ENCODE assay signal across 28 mouse cellular contexts in genomic region chr2:170195542-170196089, GRCm38 (mm10). TPM values are rescaled to one million over a fixed set of nuclear protein-coding genes. Genes with fewer than 3 reads are reported as not detected.
A peak's percentile ranks its signal among the peaks of the same experiment; 100 is the strongest.
DNase-seq lines count a peak whose midpoint lies in the region; ATAC-seq and TF ChIP-seq lines count a peak whose summit lies in the region.
"Had no signal": no experiment of that assay in that cellular context is flagged by ENCODE, and none has a peak within 500 bp of the region (broad histone marks: within the 10 kb centered on the region; RNA-seq: fewer than 3 reads in every experiment).

No protein-coding gene starts in this region.

- no peak overlapping the region for H3K27ac ChIP-seq in liver, postnatal 0 days (ENCODE audit: low read depth)
- H3K27ac ChIP-seq in liver, embryonic 11.5 days (ENCODE audit: low read depth, low read length): no peak overlapping the region
- peak overlapping the region; percentile 74 for H3K27ac ChIP-seq in bone marrow, adult 2 months (ENCODE audit: control insufficient read depth, insufficient read depth, low read depth, low read length, poor library complexity)
- H3K27ac ChIP-seq: embryonic facial prominence, embryonic 12.5 days; heart, embryonic 15.5 days; intestine, embryonic 15.5 days; limb, embryonic 10.5 days; midbrain, embryonic 12.5 days; stomach, postnatal 0 days had no signal

- peaks cover 7% of the 10 kb centered on the region; the same call in 1 of the 2 replicates for H3K4me1 ChIP-seq in liver, postnatal 0 days (ENCODE audit: insufficient read depth)
- peaks cover 13% of the 10 kb centered on the region for H3K4me1 ChIP-seq in liver, embryonic 11.5 days (replicated peaks; ENCODE audit: control insufficient read depth, insufficient read depth, low read length)
- peaks cover 91% of the 10 kb centered on the region for H3K4me1 ChIP-seq in E14TG2a.4 (replicated peaks; ENCODE audit: low read depth, low read length)
- peaks cover 2% of the 10 kb centered on the region; the same call in 1 of the 2 replicates for H3K4me1 ChIP-seq in bone marrow, adult 2 months (ENCODE audit: control insufficient read depth, insufficient read depth, low read length)

- H3K9me3 ChIP-seq in liver, postnatal 0 days (ENCODE audit: low read length): no peaks in the 10 kb centered on the region
- H3K9me3 ChIP-seq in liver, embryonic 11.5 days (ENCODE audit: control insufficient read depth, low read length): no peaks in the 10 kb centered on the region
- H3K9me3 ChIP-seq in E14TG2a.4 (ENCODE audit: low read length): no peaks in the 10 kb centered on the region
- H3K9me3 ChIP-seq: embryonic facial prominence, embryonic 12.5 days; G1E; heart, embryonic 15.5 days; intestine, embryonic 15.5 days; limb, embryonic 10.5 days; midbrain, embryonic 12.5 days had no signal

- no peaks in the 10 kb centered on the region for H3K36me3 ChIP-seq in liver, postnatal 0 days (replicated peaks; ENCODE audit: insufficient read depth, low read length)
- H3K36me3 ChIP-seq in liver, embryonic 11.5 days (ENCODE audit: control insufficient read depth, insufficient read depth, low read length): no peaks in the 10 kb centered on the region
- no peaks in the 10 kb centered on the region for H3K36me3 ChIP-seq in E14TG2a.4 (ENCODE audit: insufficient read depth, low read length)
- H3K36me3 ChIP-seq: embryonic facial prominence, embryonic 12.5 days; heart, embryonic 15.5 days; intestine, embryonic 15.5 days; limb, embryonic 10.5 days; midbrain, embryonic 12.5 days had no signal

- 58% methylated on average over 12 of the region's 13 CpGs for WGBS in liver, postnatal 0 days (ENCODE audit: insufficient replicate concordance)
- 66% methylated on average over 13 of the region's 13 CpGs for WGBS in liver, embryonic 11.5 days
- WGBS in bone marrow, adult 2 months: 32% methylated on average over 13 of the region's 13 CpGs

- H3K4me2 ChIP-seq in liver, postnatal 0 days (ENCODE audit: low read depth, low read length): peak overlapping the region; percentile 9; the same call in 1 of the 2 replicates
- H3K4me2 ChIP-seq in liver, embryonic 11.5 days: no peak overlapping the region
- H3K4me2 ChIP-seq: embryonic facial prominence, embryonic 12.5 days; heart, embryonic 15.5 days; intestine, embryonic 15.5 days; midbrain, embryonic 12.5 days had no signal

- TF ChIP-seq EP300 in liver, postnatal 0 days (IDR thresholded peaks at IDR 0.05; ENCODE audit: low read depth): no peak

- no peak for TF ChIP-seq CTCF in liver, postnatal 0 days (IDR thresholded peaks at IDR 0.05; ENCODE audit: low read depth)
- TF ChIP-seq CTCF in E14TG2a.4 (conservative IDR thresholded peaks at IDR 0.05; ENCODE audit: low read length): no peak
- TF ChIP-seq CTCF in bone marrow, adult 2 months (IDR thresholded peaks at IDR 0.05; ENCODE audit: control insufficient read depth, insufficient read depth, low read length): no peak

- no peak overlapping the region for H3K4me3 ChIP-seq in liver, postnatal 0 days (ENCODE audit: low read depth, low read length)
- H3K4me3 ChIP-seq in liver, embryonic 11.5 days (ENCODE audit: low read depth, low read length): no peak overlapping the region
- H3K4me3 ChIP-seq in E14TG2a.4 (replicated peaks; ENCODE audit: low read length): peak overlapping the region; percentile 67
- peak overlapping the region; percentile 63 for H3K4me3 ChIP-seq in bone marrow, adult 2 months (replicated peaks; ENCODE audit: control insufficient read depth, low read depth, low read length)
- H3K4me3 ChIP-seq: embryonic facial prominence, embryonic 12.5 days; erythroblast, embryonic 14.5 days; heart, embryonic 15.5 days; intestine, embryonic 15.5 days; limb, embryonic 10.5 days; midbrain, embryonic 12.5 days had no signal

- TF ChIP-seq POLR2A in bone marrow, adult 2 months (IDR thresholded peaks at IDR 0.05; ENCODE audit: borderline replicate concordance, control insufficient read depth, low read depth, low read length): no peak

- no peak for DNase-seq in liver, postnatal 0 days
- DNase-seq in liver, embryonic 11.5 days (ENCODE audit: low spot score): no peak
- DNase-seq in 416B (ENCODE audit: low read depth): peak; percentile 66
- no peak for DNase-seq in embryo, embryonic 10 days (ENCODE audit: low spot score)
- no peak for DNase-seq in adrenal gland, adult 18-20 months (ENCODE audit: low spot score in 2 of 2)
- DNase-seq: adrenal gland, postnatal 14 days; cerebellum, adult 9-11 months; gastrocnemius, postnatal 36 days; heart, postnatal 36 days; kidney, adult 8-10 months; kidney, postnatal 10 days; liver; right cerebral cortex, postnatal 14 days; thymus, adult 2 months had no signal

- ATAC-seq in liver, postnatal 0 days: no peak
- ATAC-seq in liver, embryonic 11.5 days (replicated peaks; ENCODE audit: low FRiP score): no peak
- ATAC-seq: activated CD4-positive, CD25-positive, alpha-beta regulatory T cell, adult 4 months; forebrain, embryonic 16.5 days; hindbrain, embryonic 16.5 days; intestine, embryonic 15.5 days; Patski had no signal

- no peak overlapping the region for H3K9ac ChIP-seq in liver, postnatal 0 days (replicated peaks)
- no peak overlapping the region for H3K9ac ChIP-seq in liver, embryonic 11.5 days (ENCODE audit: low read depth, low read length)
- H3K9ac ChIP-seq: embryonic facial prominence, embryonic 12.5 days; heart, embryonic 15.5 days; intestine, embryonic 15.5 days; midbrain, embryonic 12.5 days had no signal

- H3K27me3 ChIP-seq in liver, postnatal 0 days (ENCODE audit: insufficient read depth, low read length): no peaks in the 10 kb centered on the region
- no peaks in the 10 kb centered on the region for H3K27me3 ChIP-seq in liver, embryonic 11.5 days (replicated peaks; ENCODE audit: control insufficient read depth, insufficient read depth, low read length)
- H3K27me3 ChIP-seq in E14TG2a.4 (ENCODE audit: insufficient read depth, low read length): no peaks in the 10 kb centered on the region
- H3K27me3 ChIP-seq: embryonic facial prominence, embryonic 12.5 days; heart, embryonic 15.5 days; intestine, embryonic 15.5 days; Patski had no signal

RNA-seq across cellular contexts. Expression of gene Zfp217, which starts 47.7 kb away (rescaled TPM):
- 2.1 and 2.4 TPM in 2 replicates for polyA plus RNA-seq in liver, postnatal 0 days (2015; fragmentation: Nextera tagmentation; extraction: Ambion mirVana)
- 5.1 and 5.4 TPM in 2 replicates for polyA plus RNA-seq in liver, embryonic 11.5 days (2014; fragmentation: Nextera tagmentation; extraction: Ambion mirVana)
- 10.1 and 23.7 TPM in 2 replicates for polyA plus RNA-seq in bone marrow, adult 2 months (2011; ENCODE audit: insufficient read depth, insufficient read length, low replicate concordance, missing spikeins)
- 10 to 100 TPM; 20.0 to 21.7 TPM for total RNA-seq in adrenal gland, adult 18-20 months (2021)

Comparison
In these comparisons a context has a peak if more than half of its experiments do, and no peak if none do; other contexts are left out.
1. H3K4me3 ChIP-seq: peak in E14TG2a.4 (single experiment) and bone marrow, adult 2 months (single experiment); none in liver, postnatal 0 days (single experiment) and liver, embryonic 11.5 days (single experiment).